Mouse (Mus musculus): ENCODE data around the gene Trim42.

Trim42 gene

DNA sequence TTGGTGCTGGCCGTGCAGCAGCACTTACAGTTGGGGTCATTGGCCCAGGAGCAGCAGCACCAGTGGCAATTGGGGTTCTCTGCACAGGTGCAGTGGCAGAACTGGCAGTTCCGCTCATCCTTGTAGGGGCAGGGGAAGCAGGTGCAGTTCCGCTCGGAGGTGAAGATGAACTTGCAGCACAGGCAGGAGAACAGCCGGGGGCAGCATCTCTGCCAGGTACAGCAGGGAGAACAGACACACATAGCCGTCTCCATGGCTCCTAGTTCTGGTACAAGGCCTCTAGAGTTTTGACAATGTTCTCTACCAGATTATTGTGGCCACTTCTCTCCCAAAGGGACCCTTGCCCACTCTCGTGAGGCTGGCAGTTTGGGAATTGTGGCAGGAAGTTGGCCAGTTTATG, at the start of gene Trim42:
Gene Trim42 (minus strand): TSS at position 368 of the 400 bp plus-strand sequence.
- in situ Hi-C loops (cut with MseI, MboI) = no loop called here

DNA sequence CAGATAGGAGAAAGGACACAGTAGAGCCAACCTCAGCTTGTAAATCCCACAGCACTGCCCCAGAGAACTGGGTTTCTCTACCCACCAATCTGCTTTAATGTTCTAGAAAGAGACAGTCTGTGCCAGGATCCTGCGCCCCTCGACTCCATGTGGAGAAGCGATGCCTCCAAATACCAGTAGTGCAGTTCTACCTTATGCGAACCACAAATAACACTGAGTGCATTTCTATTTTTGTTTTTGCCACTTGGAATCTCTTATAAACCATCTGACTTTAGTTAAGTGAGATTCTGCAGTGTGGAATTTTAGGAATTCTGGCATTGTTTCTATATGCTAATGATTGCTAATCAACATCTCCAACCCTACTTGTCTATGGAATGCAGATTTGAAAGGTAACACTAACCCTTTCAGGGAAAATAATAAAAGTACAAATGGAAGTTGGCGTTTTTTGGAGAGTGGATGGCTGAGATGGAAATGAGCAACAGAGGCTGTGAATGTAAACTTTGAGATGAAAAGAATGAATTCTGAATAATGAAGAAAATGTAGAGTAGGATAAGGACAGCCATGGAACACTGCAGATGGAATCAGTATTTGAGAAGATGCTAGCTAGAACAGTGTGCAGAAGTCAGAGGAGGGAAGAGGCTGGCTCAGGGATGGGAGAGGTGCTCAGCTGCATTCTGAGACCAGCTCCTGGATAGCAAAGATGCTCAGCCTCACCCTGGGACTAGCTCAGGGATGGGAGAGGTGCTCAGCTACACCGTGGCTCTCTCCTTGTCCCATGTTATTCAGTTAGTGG, 45.3 kb upstream of the Trim42 start:
- in situ Hi-C loops (cut with MseI, MboI) = no loop called here

GRCm38 (mm10) chr9:97408142-97408541, 38.4 kb upstream of the Trim42 start:
- in situ Hi-C loops (cut with MseI, MboI) = no loop called here

DNA sequence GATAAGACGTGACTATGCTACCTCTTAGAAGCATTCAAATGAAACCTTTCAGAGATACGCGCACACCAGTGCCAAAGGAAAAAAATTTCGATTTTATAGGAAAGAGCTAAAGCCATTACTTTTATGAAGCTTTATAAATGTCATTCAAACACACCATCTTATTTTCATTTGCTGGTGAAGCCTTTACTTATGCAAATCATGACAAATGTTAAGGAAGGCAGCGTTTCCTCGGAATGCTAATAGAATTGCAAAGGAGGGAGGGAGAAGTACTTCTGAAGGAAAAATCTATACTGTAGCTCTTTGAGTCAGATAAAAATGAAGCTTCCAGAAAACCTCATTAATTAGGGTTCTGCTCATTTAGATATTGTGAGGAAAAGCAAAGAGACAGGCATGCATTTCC, 13.3 kb downstream of the Trim42 start:
- in situ Hi-C loops (cut with MseI, MboI) = no loop called here

DNA sequence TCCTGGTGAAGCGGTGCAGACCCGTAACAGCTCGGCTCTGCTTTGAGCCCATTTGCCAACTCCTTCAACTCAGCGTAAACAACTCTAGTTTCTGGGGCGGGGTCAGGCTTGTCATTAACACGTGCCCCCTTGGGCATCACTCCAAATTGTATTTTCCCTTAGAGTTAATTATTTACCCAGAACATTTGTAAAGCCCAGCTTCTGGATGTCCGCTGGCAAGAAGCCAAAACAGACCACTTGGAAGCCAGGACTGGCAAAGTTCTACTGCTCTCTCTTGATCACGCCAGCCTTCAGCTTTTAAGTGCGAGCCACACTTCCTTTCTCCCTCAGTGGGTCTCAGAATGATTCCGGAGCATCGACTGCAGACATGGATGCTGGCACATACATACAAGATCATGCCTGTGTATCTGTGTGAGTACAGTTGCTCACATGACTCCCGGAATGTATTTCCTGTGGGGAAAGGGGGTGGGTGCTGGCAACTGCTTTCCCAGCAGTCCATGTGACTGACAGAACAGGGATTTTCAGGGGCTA, 24.9 kb downstream of the Trim42 start:
- in situ Hi-C loops (cut with MseI, MboI) = no loop called here

DNA sequence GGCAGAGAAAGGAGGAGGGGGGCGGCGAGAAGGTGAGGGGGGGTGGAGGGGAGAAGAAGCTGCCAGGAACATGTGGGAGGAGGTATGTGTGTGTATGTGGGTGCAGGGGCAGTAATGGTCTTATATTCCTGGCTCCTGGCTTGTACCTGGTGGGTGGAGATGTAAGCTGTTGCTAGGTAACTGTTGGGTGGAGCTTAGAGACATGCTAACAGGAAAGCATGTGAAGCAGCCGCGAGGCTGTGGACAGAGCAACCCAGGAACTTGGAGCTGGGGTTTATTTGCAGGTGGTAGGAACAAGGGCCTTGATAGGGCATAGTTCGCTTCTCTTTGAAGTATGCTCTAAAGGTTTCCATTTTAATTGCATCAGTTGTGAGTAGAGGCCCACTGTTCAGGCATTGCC, 28.0 kb downstream of the Trim42 start:
- in situ Hi-C loops (cut with MseI, MboI) = no loop called here

DNA sequence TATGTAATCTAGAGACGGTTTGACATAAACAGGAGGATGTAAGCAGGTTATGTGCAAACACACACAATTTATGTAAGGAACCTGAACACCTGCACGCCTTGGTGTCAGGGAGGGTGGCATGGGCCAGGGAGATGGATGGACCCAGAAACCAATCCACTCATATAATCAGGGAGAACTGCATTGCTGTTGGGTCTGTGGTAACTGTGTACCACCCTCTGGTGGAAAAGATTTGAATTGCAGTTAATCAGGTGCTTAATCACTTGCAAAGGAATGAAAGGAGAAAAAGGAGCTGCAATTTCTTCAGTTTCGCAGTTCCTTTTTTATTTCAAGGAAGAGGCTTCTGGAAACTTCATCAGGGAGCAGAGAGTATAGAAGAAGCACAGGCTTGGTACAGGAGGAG, 46.9 kb downstream of the Trim42 start:
- in situ Hi-C loops (cut with MseI, MboI) = loop anchor here in 1 of 2 experiments (10.0 kb wide), 1 partner anchor 148 kb away; no protein-coding TSS in a partner anchor

DNA sequence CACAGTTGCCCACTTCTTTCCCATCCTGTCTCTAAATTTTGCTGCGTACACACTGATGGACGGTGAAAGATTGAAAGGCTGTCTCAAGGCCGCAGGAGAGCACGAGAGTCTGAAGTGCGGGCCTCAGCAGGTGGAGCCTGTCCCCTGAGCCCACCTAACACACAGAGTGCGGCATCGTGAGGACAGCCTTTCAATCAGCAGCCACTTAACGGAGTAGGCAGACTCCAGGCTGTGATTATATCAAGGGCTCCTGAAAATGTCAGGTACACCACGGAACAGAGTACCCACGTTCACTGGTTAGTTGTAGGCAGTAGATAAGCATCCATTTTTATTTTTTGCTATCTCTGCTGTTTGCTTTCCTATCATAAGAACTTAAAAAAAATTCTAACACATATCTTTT, 47.6 kb downstream of the Trim42 start:
- in situ Hi-C loops (cut with MseI, MboI) = loop anchor here in 1 of 2 experiments (10.0 kb wide), 1 partner anchor 147 kb away; no protein-coding TSS in a partner anchor

DNA sequence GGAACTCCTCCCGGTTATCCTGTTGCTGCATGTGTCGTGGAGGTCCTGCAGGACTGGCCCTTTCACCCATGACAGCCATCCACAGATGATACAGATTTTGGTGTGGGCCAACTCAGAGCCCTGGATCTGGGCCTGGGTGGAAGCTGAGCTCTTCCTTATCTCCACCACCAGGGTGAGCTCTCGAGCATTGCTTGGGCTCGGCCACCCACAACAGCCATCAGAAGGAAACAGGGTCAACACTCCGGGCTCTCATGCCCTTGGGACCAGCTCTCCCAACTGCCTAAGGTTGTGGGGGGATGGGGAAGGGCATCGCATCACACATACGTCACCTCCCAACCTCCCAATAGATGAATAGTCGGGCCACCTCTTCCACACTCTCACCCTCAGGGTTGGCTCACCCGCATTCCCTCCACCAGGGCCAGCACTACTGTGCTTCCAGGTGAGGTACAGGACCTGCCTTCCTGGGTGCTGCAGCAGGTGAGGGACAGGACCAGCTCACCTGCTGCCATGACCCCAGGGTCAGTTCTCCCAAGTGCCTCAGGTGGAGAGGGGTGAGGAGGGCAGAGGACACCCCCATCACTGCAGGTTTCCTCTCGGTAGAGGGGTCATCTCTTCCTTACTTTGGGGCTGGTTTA, 54.2 kb downstream of the Trim42 start:
- in situ Hi-C loops (cut with MseI, MboI) = no loop called here

DNA sequence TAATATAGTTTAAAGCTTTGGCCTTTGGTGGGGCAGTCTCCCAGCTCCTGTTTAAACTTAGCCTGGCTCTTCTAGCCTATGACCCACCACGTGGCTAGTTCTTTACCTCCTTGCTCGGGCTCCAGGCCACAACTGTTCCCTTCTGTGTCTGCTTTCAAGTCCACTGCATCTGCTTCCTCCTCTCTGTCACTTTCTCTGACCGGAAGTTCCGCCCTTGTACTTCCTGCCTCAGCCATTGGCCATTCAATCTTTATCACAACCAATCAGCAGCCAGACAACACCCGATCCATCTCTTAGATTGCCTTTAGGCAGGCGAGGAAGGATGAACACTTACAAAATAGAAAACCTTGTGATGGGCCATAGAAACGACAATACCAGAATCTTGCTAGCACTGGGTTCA, 58.1 kb downstream of the Trim42 start:
- in situ Hi-C loops (cut with MseI, MboI) = no loop called here

DNA sequence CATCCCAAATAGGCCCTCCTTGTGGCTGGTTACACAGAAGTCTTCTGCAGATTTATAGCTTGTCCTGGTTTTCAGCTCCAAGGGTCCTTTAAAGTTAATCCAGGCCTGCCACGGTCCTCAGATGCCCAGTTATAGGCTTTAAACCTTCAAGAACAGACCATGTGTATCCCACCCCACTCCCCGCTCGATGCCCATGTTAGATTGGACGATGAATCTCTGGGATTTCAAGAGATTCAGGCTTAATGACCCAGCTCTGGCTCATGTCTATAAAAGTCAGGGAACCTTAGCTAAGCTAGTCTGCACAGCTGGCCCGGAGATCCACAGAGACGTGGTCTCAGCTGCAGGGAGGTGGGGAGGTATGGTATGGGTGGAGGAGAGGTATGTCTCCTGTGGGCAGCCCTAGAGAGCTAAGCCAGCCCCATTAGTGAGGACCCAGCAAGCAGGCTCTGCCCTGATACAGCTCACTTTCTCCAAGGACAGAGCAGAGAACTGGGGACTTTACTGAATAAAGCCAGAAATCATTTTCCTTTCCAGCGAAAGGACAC, 60.2 kb downstream of the Trim42 start:
- in situ Hi-C loops (cut with MseI, MboI) = no loop called here

- in situ Hi-C loops (cut with MseI, MboI) = no loop called here
These were observed 61.9 kb downstream of the Trim42 start for GRCm38 (mm10) chr9:97307705-97308485.

Measured in mouse trophoblast stem cell (cell line).